Mouse (Mus musculus): ENCODE data around the gene Xpot. TPM values are rescaled to one million over a fixed set of nuclear protein-coding genes. Genes with fewer than 3 reads are reported as not detected.

The Xpot gene
- 54.4 and 55.5 TPM in 2 replicates for polyA plus RNA-seq (2015; fragmentation: Nextera tagmentation; extraction: Ambion mirVana)

GRCm38 (mm10) chr10:121626186-121626882, at the start of gene Xpot:
Gene Xpot, minus strand, starts transcription at chr10:121626332.
- ATAC-seq (ENCODE audit: insufficient read depth, low FRiP score, low read depth), result peak; percentile 100
- Histone ChIP-seq H3K4me1 (peaks cover 13% of the 10 kb centered on the region; the same call in 1 of the 2 replicates), H3K27ac (peak within 1 kb of the TSS; percentile 94), H3K9ac (peak within 1 kb of the TSS; percentile 88), H3K27me3 (replicated peaks) (no peaks in the 10 kb centered on the region), H3K9me3 (no peaks in the 10 kb centered on the region), H3K4me3 (replicated peaks) (peak within 1 kb of the TSS; percentile 86), H3K36me3 (peaks cover 10% of the 10 kb centered on the region), H3K4me2 (peak within 1 kb of the TSS; percentile 63)
- under 1% methylated on average over 69 of the region's 70 CpGs for WGBS

- 84% methylated on average over 10 of the region's 10 CpGs for WGBS
- Histone ChIP-seq H3K4me3 (replicated peaks) (no peak overlapping the region), H3K36me3 (no peaks in the 10 kb centered on the region), H3K9me3 (0 out of 2 replicates have a peak, but pooled peaks cover 4% of the 10 kb centered on the region), H3K9ac (no peak overlapping the region), H3K27me3 (replicated peaks) (no peaks in the 10 kb centered on the region), H3K27ac (no peak overlapping the region), H3K4me2 (no peak overlapping the region), H3K4me1 (no peaks in the 10 kb centered on the region)
- no peak for ATAC-seq (ENCODE audit: insufficient read depth, low FRiP score, low read depth)
Observed at GRCm38 (mm10) chr10:121669103-121669502, 43.0 kb upstream of the Xpot start.

GRCm38 (mm10) chr10:121665631-121666145, 39.6 kb upstream of the Xpot start:
- Histone ChIP-seq H3K4me3 (replicated peaks) (no peak overlapping the region), H3K27ac (no peak overlapping the region), H3K9me3 (no peaks in the 10 kb centered on the region), H3K9ac (no peak overlapping the region), H3K4me2 (no peak overlapping the region), H3K36me3 (no peaks in the 10 kb centered on the region), H3K4me1 (no peaks in the 10 kb centered on the region), H3K27me3 (replicated peaks) (no peaks in the 10 kb centered on the region)
- 61% methylated on average over 8 of the region's 8 CpGs for WGBS
- ATAC-seq (ENCODE audit: insufficient read depth, low FRiP score, low read depth), result no peak

GRCm38 (mm10) chr10:121663599-121663998, 37.5 kb upstream of the Xpot start:
- no peak overlapping the region for H3K9ac ChIP-seq
- H3K36me3 ChIP-seq, result no peaks in the 10 kb centered on the region
- H3K4me3 ChIP-seq (replicated peaks), result no peak overlapping the region
- no peak overlapping the region for H3K4me2 ChIP-seq
- whole genome bisulfite sequencing, result 59% methylated on average over 13 of the region's 13 CpGs
- no peak overlapping the region for H3K27ac ChIP-seq
- H3K4me1 ChIP-seq, result no peaks in the 10 kb centered on the region
- no peaks in the 10 kb centered on the region for H3K9me3 ChIP-seq
- no peak for ATAC-seq (ENCODE audit: insufficient read depth, low FRiP score, low read depth)
- H3K27me3 ChIP-seq (replicated peaks), result no peaks in the 10 kb centered on the region

GRCm38 (mm10) chr10:121662711-121663110, 36.6 kb upstream of the Xpot start:
- no peak for ATAC-seq (ENCODE audit: insufficient read depth, low FRiP score, low read depth)
- 89% methylated on average over 2 of the region's 2 CpGs for WGBS
- no peaks in the 10 kb centered on the region for H3K4me1 ChIP-seq
- H3K4me3 ChIP-seq (replicated peaks), result no peak overlapping the region
- H3K4me2 ChIP-seq, result no peak overlapping the region
- H3K9ac ChIP-seq, result no peak overlapping the region
- H3K9me3 ChIP-seq, result no peaks in the 10 kb centered on the region
- H3K27me3 ChIP-seq (replicated peaks), result no peaks in the 10 kb centered on the region
- no peaks in the 10 kb centered on the region for H3K36me3 ChIP-seq
- no peak overlapping the region for H3K27ac ChIP-seq

- whole genome bisulfite sequencing, result 87% methylated on average over 4 of the region's 4 CpGs
- Histone ChIP-seq H3K4me2 (no peak overlapping the region), H3K27me3 (replicated peaks) (no peaks in the 10 kb centered on the region), H3K9me3 (no peaks in the 10 kb centered on the region), H3K4me3 (replicated peaks) (no peak overlapping the region), H3K4me1 (no peaks in the 10 kb centered on the region), H3K27ac (no peak overlapping the region), H3K9ac (no peak overlapping the region), H3K36me3 (no peaks in the 10 kb centered on the region)
- ATAC-seq (ENCODE audit: insufficient read depth, low FRiP score, low read depth), result no peak
Observed at GRCm38 (mm10) chr10:121655907-121656306, 29.8 kb upstream of the Xpot start.

- H3K27me3 ChIP-seq (replicated peaks), result no peaks in the 10 kb centered on the region
- no peaks in the 10 kb centered on the region for H3K9me3 ChIP-seq
- 88% methylated on average over 1 of the region's 1 CpGs for WGBS
- no peak overlapping the region for H3K9ac ChIP-seq
- H3K4me2 ChIP-seq, result no peak overlapping the region
- no peaks in the 10 kb centered on the region for H3K4me1 ChIP-seq
- H3K4me3 ChIP-seq (replicated peaks), result no peak overlapping the region
- H3K27ac ChIP-seq, result no peak overlapping the region
- ATAC-seq (ENCODE audit: insufficient read depth, low FRiP score, low read depth), result no peak
- H3K36me3 ChIP-seq, result no peaks in the 10 kb centered on the region
Observed at GRCm38 (mm10) chr10:121653079-121653478, 26.9 kb upstream of the Xpot start.

- no peak overlapping the region for H3K4me2 ChIP-seq
Observed at GRCm38 (mm10) chr10:121646294-121646693, 20.2 kb upstream of the Xpot start.

GRCm38 (mm10) chr10:121642054-121642947, 16.2 kb upstream of the Xpot start:
- 0 out of 2 replicates have a peak, but pooled peaks have one; percentile 52 for ATAC-seq (ENCODE audit: insufficient read depth, low FRiP score, low read depth)

More at GRCm38 (mm10) chr10:121646294-121646693, 20.2 kb upstream of the Xpot start:
- Histone ChIP-seq H3K36me3 (no peaks in the 10 kb centered on the region), H3K4me1 (peaks cover 8% of the 10 kb centered on the region; the same call in 1 of the 2 replicates), H3K4me3 (replicated peaks) (no peak overlapping the region), H3K9me3 (no peaks in the 10 kb centered on the region), H3K27ac (no peak overlapping the region), H3K27me3 (replicated peaks) (peaks cover 9% of the 10 kb centered on the region), H3K9ac (no peak overlapping the region)
- no peak for ATAC-seq (ENCODE audit: insufficient read depth, low FRiP score, low read depth)
- 56% methylated on average over 6 of the region's 6 CpGs for WGBS

GRCm38 (mm10) chr10:121641272-121642053, 15.3 kb upstream of the Xpot start, which contains the start of gene D930020B18Rik:
Gene D930020B18Rik, plus strand, starts transcription at chr10:121641588.
- ATAC-seq (ENCODE audit: insufficient read depth, low FRiP score, low read depth), result no peak
- H3K27ac ChIP-seq, result no peak within 1 kb of the TSS
- WGBS, result 1% methylated on average over 69 of the region's 69 CpGs
- H3K36me3 ChIP-seq, result no peaks in the 10 kb centered on the region
- H3K4me2 ChIP-seq, result peak within 1 kb of the TSS; percentile 98
- no peak within 1 kb of the TSS for H3K9ac ChIP-seq
- peak within 1 kb of the TSS; percentile 56 for H3K4me3 ChIP-seq (replicated peaks)
- H3K27me3 ChIP-seq (replicated peaks), result peaks cover 9% of the 10 kb centered on the region
- peaks cover 14% of the 10 kb centered on the region; the same call in 1 of the 2 replicates for H3K4me1 ChIP-seq
- H3K9me3 ChIP-seq, result no peaks in the 10 kb centered on the region

More at GRCm38 (mm10) chr10:121642054-121642947, 16.2 kb upstream of the Xpot start:
- H3K9me3 ChIP-seq, result no peaks in the 10 kb centered on the region
- WGBS, result 6% methylated on average over 28 of the region's 28 CpGs
- peak overlapping the region; percentile 98 for H3K4me2 ChIP-seq
- no peaks in the 10 kb centered on the region for H3K36me3 ChIP-seq
- peaks cover 14% of the 10 kb centered on the region; the same call in 1 of the 2 replicates for H3K4me1 ChIP-seq
- H3K4me3 ChIP-seq (replicated peaks), result peak overlapping the region; percentile 56
- H3K27me3 ChIP-seq (replicated peaks), result peaks cover 9% of the 10 kb centered on the region
- H3K9ac ChIP-seq, result no peak overlapping the region
- no peak overlapping the region for H3K27ac ChIP-seq

- peak overlapping the region; percentile 56 for H3K4me3 ChIP-seq (replicated peaks)
- H3K9ac ChIP-seq, result no peak overlapping the region
- H3K9me3 ChIP-seq, result no peaks in the 10 kb centered on the region
- H3K36me3 ChIP-seq, result no peaks in the 10 kb centered on the region
- WGBS, result 18% methylated on average over 10 of the region's 10 CpGs
- H3K27me3 ChIP-seq (replicated peaks), result peaks cover 9% of the 10 kb centered on the region
- ATAC-seq (ENCODE audit: insufficient read depth, low FRiP score, low read depth), result no peak
- peaks cover 14% of the 10 kb centered on the region; the same call in 1 of the 2 replicates for H3K4me1 ChIP-seq
- peak overlapping the region; percentile 98 for H3K4me2 ChIP-seq
- H3K27ac ChIP-seq, result no peak overlapping the region
Observed at GRCm38 (mm10) chr10:121640944-121641271, 14.8 kb upstream of the Xpot start.

Data from stomach, embryonic 15.5 days (tissue).